Mouse (Mus musculus) testis, adult 2 months (tissue): Measurements from ENCODE around the gene Ctdsp1.

Experiments
- CTCF ChIP-seq: fragments of 200-500 bp; IDR thresholded peaks from 2 replicates; pipeline ENCODE4 v1.5.1; 2012; ENCODE audit warnings: low read depth, mild to moderate bottlenecking, inconsistent platforms, low read length, moderate library complexity; ENCODE audit not compliant: control insufficient read depth, insufficient read depth, insufficient replicate concordance
- POLR2A ChIP-seq: fragments of 200-500 bp; IDR thresholded peaks from 2 replicates; pipeline ENCODE4 v1.6.1; 2012; ENCODE audit warnings: low read depth, mild to moderate bottlenecking, inconsistent platforms, low read length, moderate library complexity; ENCODE audit not compliant: control insufficient read depth

DNA sequence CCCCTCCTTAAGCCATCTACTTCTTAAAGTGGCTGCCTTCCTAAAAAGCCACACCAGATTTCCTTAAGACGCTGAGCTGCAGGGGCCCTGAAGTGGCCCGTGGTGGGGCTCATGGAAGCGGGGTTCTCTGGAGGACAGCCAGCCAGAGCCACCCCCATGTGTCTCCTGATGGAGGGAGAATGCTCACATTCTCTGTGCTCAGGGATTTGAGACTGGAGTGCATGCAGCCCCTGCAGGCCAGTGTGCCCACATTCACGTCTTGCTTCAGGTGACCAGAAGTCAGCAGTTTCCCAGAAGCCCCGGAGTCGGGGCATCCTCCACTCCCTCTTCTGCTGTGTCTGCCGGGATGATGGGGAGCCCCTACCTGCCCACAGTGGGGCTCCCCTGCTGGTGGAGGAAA is 1.7 kb downstream of the Ctdsp1 start:
- no peak for TF ChIP-seq CTCF
- no peak for TF ChIP-seq POLR2A
